Mouse (Mus musculus) hindbrain, embryonic 14.5 days (tissue): ENCODE measurements around the gene Sec31b. TPM values are rescaled to one million over a fixed set of nuclear protein-coding genes. Genes with fewer than 3 reads are reported as not detected.
A peak's percentile ranks its signal among the peaks of the same experiment; 100 is the strongest.

ENCODE experiments used
- ATAC-seq: fragments of 200-750 bp; cut with Nextera tagmentation; 2 replicates; pipeline ENCODE4 v1.8.0; 2017; ENCODE audit warnings: moderate number of reproducible peaks, mild to moderate bottlenecking, moderate TSS enrichment, moderate library complexity; ENCODE audit not compliant: low FRiP score
- DNase-seq: peaks from one replicate; pipeline ENCODE4 v3.0.0-alpha.2; 2015; ENCODE audit warnings: low spot score
- H3K27ac ChIP-seq: fragments of 300-500 bp; sonication (generic); 2 replicates; pipeline ENCODE4 v1.5.1; 2014; ENCODE audit warnings: mild to moderate bottlenecking, moderate library complexity
- H3K27me3 ChIP-seq: fragments of 300-500 bp; sonication (generic); 2 replicates; pipeline ENCODE4 v1.6.1; 2014; ENCODE audit warnings: mild to moderate bottlenecking, low read length, mixed read lengths; ENCODE audit not compliant: control insufficient read depth, insufficient read depth
- H3K36me3 ChIP-seq: fragments of 300-500 bp; sonication (generic); replicated peaks from 2 replicates; pipeline ENCODE4 v1.6.1; 2014; ENCODE audit not compliant: control insufficient read depth, insufficient read depth
- H3K4me1 ChIP-seq: fragments of 300-500 bp; sonication (generic); replicated peaks from 2 replicates; pipeline ENCODE4 v1.6.1; 2014; ENCODE audit warnings: antibody characterized with exemption, low read length, mixed read lengths; ENCODE audit not compliant: control insufficient read depth, insufficient read depth
- H3K4me2 ChIP-seq: fragments of 300-500 bp; sonication (generic); replicated peaks from 2 replicates; pipeline ENCODE4 v1.6.1; 2014; ENCODE audit warnings: mild to moderate bottlenecking, moderate library complexity
- H3K4me3 ChIP-seq: fragments of 300-500 bp; sonication (generic); replicated peaks from 2 replicates; pipeline ENCODE4 v1.5.1; 2014; ENCODE audit warnings: mild to moderate bottlenecking, low read length
- H3K9ac ChIP-seq: fragments of 300-500 bp; sonication (generic); 2 replicates; pipeline ENCODE4 v1.6.1; 2014
- H3K9me3 ChIP-seq: fragments of 300-500 bp; sonication (generic); 2 replicates; pipeline ENCODE4 v1.6.1; 2016; ENCODE audit warnings: low read length; ENCODE audit not compliant: control insufficient read depth
- WGBS: fragments of 180-500 bp; shearing (Covaris S2); extraction: QIAGEN DNeasy Blood & Tissue Kit; methylation state at CpG from one replicate; pipeline ENCODE4 v1.1.7; 2014; 5-methylcytosine and 5-hydroxymethylcytosine counted together
- polyA plus RNA-seq: library from polyadenylated mRNA; unstranded; fragments of >200 nt; fragmentation: Nextera tagmentation; extraction: Ambion mirVana; gene quantifications from 2 replicates; pipeline ENCODE4 v1.2.1, GENCODE M21; 2014

The Sec31b gene
- polyA plus RNA-seq, 1 experiment from 2014 or later = 0.21 TPM

- Histone ChIP-seq H3K36me3 (peaks cover 15% of the 10 kb centered on the region), H3K4me1 (0 out of 2 replicates have a peak, but pooled peaks cover 7% of the 10 kb centered on the region), H3K27me3 (peaks cover 17% of the 10 kb centered on the region), H3K9ac (no peak overlapping the region), H3K9me3 (peaks cover 5% of the 10 kb centered on the region), H3K4me3 (no peak overlapping the region), H3K27ac (no peak overlapping the region), H3K4me2 (peak overlapping the region; percentile 72; the same call in 1 of the 2 replicates)
- WGBS = 53% methylated on average over 10 of the region's 10 CpGs
- ATAC-seq (no peak), DNase-seq (no peak)
Observed at GRCm38 (mm10) chr19:44544372-44544771, 1.3 kb downstream of the Sec31b start.

- Histone ChIP-seq H3K27ac (no peak overlapping the region), H3K9ac (no peak overlapping the region), H3K4me2 (no peak overlapping the region), H3K27me3 (peaks cover 17% of the 10 kb centered on the region), H3K4me1 (0 out of 2 replicates have a peak, but pooled peaks cover 7% of the 10 kb centered on the region), H3K9me3 (peaks cover 5% of the 10 kb centered on the region), H3K4me3 (no peak overlapping the region), H3K36me3 (no peaks in the 10 kb centered on the region)
- WGBS = 88% methylated on average over 8 of the region's 8 CpGs
- ATAC-seq = no peak
- DNase-seq = no peak
Observed at GRCm38 (mm10) chr19:44542694-44543178, 2.9 kb downstream of the Sec31b start.

GRCm38 (mm10) chr19:44537416-44537815, 8.2 kb downstream of the Sec31b start:
- Histone ChIP-seq H3K4me3 (no peak overlapping the region), H3K4me2 (no peak overlapping the region), H3K9me3 (peaks cover 5% of the 10 kb centered on the region), H3K36me3 (no peaks in the 10 kb centered on the region), H3K9ac (no peak overlapping the region), H3K27ac (no peak overlapping the region), H3K27me3 (no peaks in the 10 kb centered on the region), H3K4me1 (no peaks in the 10 kb centered on the region)
- DNase-seq (no peak), ATAC-seq (no peak)
- 88% methylated on average over 8 of the region's 8 CpGs for WGBS

DNA sequence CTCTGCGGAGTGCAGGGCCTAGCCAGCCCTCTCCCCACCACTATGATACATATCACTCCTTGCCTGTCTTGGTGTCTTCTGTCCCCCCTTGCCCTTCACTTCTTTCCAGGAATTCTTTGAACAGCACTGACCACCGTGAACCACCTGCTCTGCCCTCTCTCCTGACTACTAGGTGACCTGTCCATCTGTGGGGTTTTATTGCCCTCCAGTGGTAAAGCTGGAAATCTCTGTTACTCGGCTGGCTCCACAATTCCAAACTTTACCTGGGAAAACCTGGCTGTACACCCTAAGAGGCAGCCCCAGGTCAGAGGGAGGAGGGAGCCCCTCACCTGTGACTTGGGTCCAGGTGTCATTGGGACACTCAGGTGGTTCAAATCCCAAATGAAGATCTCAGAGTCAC, 10.3 kb downstream of the Sec31b start:
- no peak overlapping the region for H3K4me2 ChIP-seq
- no peak for DNase-seq
- no peaks in the 10 kb centered on the region; the same call in 1 of the 2 replicates for H3K9me3 ChIP-seq
- H3K36me3 ChIP-seq = no peaks in the 10 kb centered on the region
- H3K27me3 ChIP-seq = no peaks in the 10 kb centered on the region
- 35% methylated on average over 3 of the region's 3 CpGs for WGBS
- H3K27ac ChIP-seq = no peak overlapping the region
- no peak overlapping the region for H3K9ac ChIP-seq
- H3K4me1 ChIP-seq = no peaks in the 10 kb centered on the region
- H3K4me3 ChIP-seq = no peak overlapping the region
- no peak for ATAC-seq

- Histone ChIP-seq H3K9ac (no peak overlapping the region), H3K27ac (no peak overlapping the region), H3K4me1 (no peaks in the 10 kb centered on the region), H3K4me3 (no peak overlapping the region), H3K27me3 (no peaks in the 10 kb centered on the region; the same call in 1 of the 2 replicates), H3K36me3 (no peaks in the 10 kb centered on the region), H3K4me2 (no peak overlapping the region), H3K9me3 (no peaks in the 10 kb centered on the region)
- ATAC-seq (no peak), DNase-seq (no peak)
- WGBS = 85% methylated on average over 6 of the region's 6 CpGs
Observed at GRCm38 (mm10) chr19:44530018-44530417, 15.6 kb downstream of the Sec31b start.

GRCm38 (mm10) chr19:44525551-44526205, 20.0 kb downstream of the Sec31b start:
- no peak for DNase-seq

GRCm38 (mm10) chr19:44519152-44519551, 26.5 kb downstream of the Sec31b start:
- H3K27ac ChIP-seq = no peak overlapping the region
- H3K4me1 ChIP-seq = no peaks in the 10 kb centered on the region; the same call in 1 of the 2 replicates
- ATAC-seq (no peak), DNase-seq (no peak)
- H3K9ac ChIP-seq = no peak overlapping the region
- peaks cover 71% of the 10 kb centered on the region for H3K27me3 ChIP-seq
- H3K4me3 ChIP-seq = no peak overlapping the region
- no peak overlapping the region for H3K4me2 ChIP-seq
- H3K9me3 ChIP-seq = no peaks in the 10 kb centered on the region
- H3K36me3 ChIP-seq = no peaks in the 10 kb centered on the region
- 20% methylated on average over 7 of the region's 7 CpGs for WGBS

More at GRCm38 (mm10) chr19:44525551-44526205, 20.0 kb downstream of the Sec31b start:
- Histone ChIP-seq H3K27ac (no peak overlapping the region), H3K36me3 (no peaks in the 10 kb centered on the region), H3K4me3 (no peak overlapping the region), H3K9ac (no peak overlapping the region), H3K4me2 (no peak overlapping the region), H3K9me3 (no peaks in the 10 kb centered on the region), H3K4me1 (no peaks in the 10 kb centered on the region), H3K27me3 (peaks cover 12% of the 10 kb centered on the region)
- ATAC-seq = no peak
- WGBS = 87% methylated on average over 9 of the region's 9 CpGs

DNA sequence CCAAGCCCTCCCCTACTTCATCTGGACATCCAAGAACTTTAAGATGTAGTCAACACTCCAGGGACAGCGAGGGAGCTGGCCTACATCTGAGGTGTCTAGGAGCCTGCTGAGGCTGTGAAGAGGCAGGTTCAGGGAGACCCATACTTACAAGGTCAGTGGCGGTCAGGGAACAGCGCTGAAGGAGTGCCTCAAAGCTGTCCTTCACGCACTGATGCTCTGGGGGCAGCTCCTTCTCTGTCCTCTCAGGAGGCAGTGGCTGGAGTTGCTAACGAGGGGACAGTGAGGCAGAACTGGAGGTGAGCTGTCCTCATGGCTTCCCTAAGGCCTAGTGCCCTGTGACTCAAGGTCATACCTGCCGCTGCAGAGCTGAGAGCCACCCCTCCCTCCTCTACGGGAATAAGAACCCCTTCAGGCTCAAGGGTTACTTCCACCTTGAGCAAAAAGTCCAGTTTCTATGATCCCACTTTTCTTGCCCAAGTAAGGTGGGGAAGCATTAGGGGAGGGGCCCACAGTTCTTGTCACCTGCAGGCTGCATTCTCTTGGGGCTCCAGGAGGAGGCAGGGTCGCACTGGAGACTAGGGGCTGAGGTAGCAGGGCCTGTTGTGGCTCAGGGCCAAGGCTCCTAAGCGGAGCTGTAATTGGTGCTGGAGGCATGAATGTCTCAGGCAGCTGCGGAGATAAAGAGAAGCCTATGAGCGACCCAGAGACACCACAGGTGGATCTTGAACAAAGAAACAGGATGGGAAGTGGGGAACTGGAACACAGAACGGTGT, 27.5 kb downstream of the Sec31b start:
- DNase-seq = no peak
- Histone ChIP-seq H3K9me3 (no peaks in the 10 kb centered on the region), H3K4me2 (no peak overlapping the region), H3K27ac (no peak overlapping the region), H3K36me3 (no peaks in the 10 kb centered on the region), H3K27me3 (peaks cover 74% of the 10 kb centered on the region), H3K4me3 (no peak overlapping the region), H3K9ac (no peak overlapping the region), H3K4me1 (no peaks in the 10 kb centered on the region; the same call in 1 of the 2 replicates)
- ATAC-seq = no peak
- WGBS = 46% methylated on average over 12 of the region's 12 CpGs

DNA sequence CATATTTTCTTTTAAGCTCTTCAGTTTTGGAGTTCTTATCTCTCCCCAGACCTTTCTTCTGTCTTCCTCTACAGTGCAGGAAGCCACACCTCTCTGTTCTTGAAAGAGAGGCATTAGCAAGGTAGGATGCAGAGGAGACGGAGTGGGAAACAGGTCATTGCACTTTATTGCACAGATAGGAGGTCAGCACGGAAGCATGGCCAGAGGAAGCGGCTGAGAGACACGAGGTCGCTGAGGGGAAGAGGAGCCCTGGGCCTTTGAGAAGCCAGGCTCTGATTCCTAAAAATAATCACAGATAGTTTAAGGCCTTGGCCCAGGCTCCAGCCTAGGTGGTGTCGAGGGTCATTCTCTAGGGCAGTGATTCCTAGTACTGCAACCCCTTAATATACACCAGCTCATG, 29.9 kb downstream of the Sec31b start:
- Histone ChIP-seq H3K9ac (no peak overlapping the region), H3K9me3 (no peaks in the 10 kb centered on the region), H3K27me3 (peaks cover 93% of the 10 kb centered on the region), H3K36me3 (no peaks in the 10 kb centered on the region), H3K4me3 (no peak overlapping the region), H3K4me1 (peaks cover 12% of the 10 kb centered on the region), H3K4me2 (no peak overlapping the region), H3K27ac (no peak overlapping the region)
- 35% methylated on average over 6 of the region's 6 CpGs for WGBS
- DNase-seq (no peak), ATAC-seq (no peak)
